Mouse (Mus musculus) kidney, embryonic 14.5 days (tissue): ENCODE results near the gene Asap2. TPM values are rescaled to one million over a fixed set of nuclear protein-coding genes. Genes with fewer than 3 reads are reported as not detected.

ENCODE experiments used
- ATAC-seq: fragments of 200-750 bp; cut with Nextera tagmentation; 2 replicates; pipeline ENCODE4 v1.8.0; 2017; ENCODE audit warnings: moderate number of reproducible peaks, mild to moderate bottlenecking, moderate TSS enrichment, moderate library complexity; ENCODE audit not compliant: low FRiP score, low TSS enrichment
- H3K27ac ChIP-seq: fragments of 300-500 bp; sonication (generic); 2 replicates; pipeline ENCODE4 v1.5.1; 2014; ENCODE audit warnings: low read depth, mild to moderate bottlenecking, low read length, moderate library complexity, mixed read lengths
- H3K27me3 ChIP-seq: fragments of 300-500 bp; sonication (generic); 2 replicates; pipeline ENCODE4 v1.6.1; 2014; ENCODE audit warnings: mild to moderate bottlenecking, low read length; ENCODE audit not compliant: control insufficient read depth, insufficient read depth
- H3K36me3 ChIP-seq: fragments of 300-500 bp; sonication (generic); 2 replicates; pipeline ENCODE4 v1.6.1; 2014; ENCODE audit warnings: low read length, mixed read lengths; ENCODE audit not compliant: control insufficient read depth, insufficient read depth
- H3K4me1 ChIP-seq: fragments of 300-500 bp; sonication (generic); 2 replicates; pipeline ENCODE4 v1.6.1; 2014; ENCODE audit warnings: low read length, mixed read lengths; ENCODE audit not compliant: control insufficient read depth, insufficient read depth
- H3K4me2 ChIP-seq: fragments of 300-500 bp; sonication (generic); replicated peaks from 2 replicates; pipeline ENCODE4 v1.6.1; 2014; ENCODE audit warnings: low read depth, mild to moderate bottlenecking, low read length
- H3K4me3 ChIP-seq: fragments of 300-500 bp; sonication (generic); 2 replicates; pipeline ENCODE4 v1.5.1; 2014; ENCODE audit warnings: mild to moderate bottlenecking, low read length
- H3K9ac ChIP-seq: fragments of 300-500 bp; sonication (generic); 2 replicates; pipeline ENCODE4 v1.6.1; 2014; ENCODE audit warnings: low read depth, mild to moderate bottlenecking, low read length, moderate library complexity
- H3K9me3 ChIP-seq: fragments of 300-500 bp; sonication (generic); 2 replicates; pipeline ENCODE4 v1.6.1; 2016; ENCODE audit warnings: low read length; ENCODE audit not compliant: control insufficient read depth
- WGBS: fragments of 180-500 bp; shearing (Covaris S2); extraction: QIAGEN DNeasy Blood & Tissue Kit; methylation state at CpG from one replicate; pipeline ENCODE4 v1.1.7; 2014; 5-methylcytosine and 5-hydroxymethylcytosine counted together
- polyA plus RNA-seq: library from polyadenylated mRNA; unstranded; fragments of >200 nt; fragmentation: Nextera tagmentation; extraction: Ambion mirVana; gene quantifications from 2 replicates; pipeline ENCODE4 v1.2.1, GENCODE M21; 2014

Gene Asap2
- polyA plus RNA-seq, 1 experiment from 2014 or later, result 15.0 TPM

- Histone ChIP-seq H3K36me3 (peaks cover 30% of the 10 kb centered on the region), H3K4me1 (peaks cover 3% of the 10 kb centered on the region; the same call in 1 of the 2 replicates), H3K27me3 (no peaks in the 10 kb centered on the region), H3K27ac (no peak overlapping the region), H3K9me3 (no peaks in the 10 kb centered on the region), H3K9ac (no peak overlapping the region), H3K4me2 (no peak overlapping the region), H3K4me3 (no peak overlapping the region)
- ATAC-seq, result no peak
- 71% methylated on average over 12 of the region's 12 CpGs for WGBS
Measured at GRCm38 (mm10) chr12:21318143-21318895, 328.1 kb downstream of the Asap2 start.
